Mouse (Mus musculus) frontal cortex, adult (tissue): Measurements from ENCODE around the gene Man1c1.

Experiments
- ATAC-seq: cut with Nextera tagmentation; 2 replicates; pipeline ENCODE4 v1.9.2; 2017; ENCODE audit warnings: mild to moderate bottlenecking, moderate library complexity, mixed read lengths; ENCODE audit not compliant: low TSS enrichment

Man1c1 gene

DNA sequence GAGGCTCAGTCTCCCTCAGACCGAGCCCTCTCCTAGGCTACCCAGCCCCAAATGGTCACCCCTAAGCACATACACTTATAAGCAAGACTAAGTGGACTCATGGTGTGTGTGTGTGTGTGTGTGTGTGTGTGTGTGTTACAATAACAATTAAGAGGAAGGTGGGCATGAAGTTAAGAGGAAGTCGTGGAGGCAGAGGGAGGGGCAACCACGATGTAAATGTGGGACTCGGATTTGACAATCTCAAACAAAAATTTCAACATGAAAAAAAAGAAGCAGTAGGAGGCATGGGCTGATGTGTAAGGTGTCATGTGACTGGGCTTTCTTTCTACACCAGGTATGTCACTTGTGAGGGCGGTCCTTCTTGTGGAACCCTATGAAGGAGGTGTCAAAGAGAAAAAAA is 96.4 kb downstream of the Man1c1 start:
- ATAC-seq = no peak

DNA sequence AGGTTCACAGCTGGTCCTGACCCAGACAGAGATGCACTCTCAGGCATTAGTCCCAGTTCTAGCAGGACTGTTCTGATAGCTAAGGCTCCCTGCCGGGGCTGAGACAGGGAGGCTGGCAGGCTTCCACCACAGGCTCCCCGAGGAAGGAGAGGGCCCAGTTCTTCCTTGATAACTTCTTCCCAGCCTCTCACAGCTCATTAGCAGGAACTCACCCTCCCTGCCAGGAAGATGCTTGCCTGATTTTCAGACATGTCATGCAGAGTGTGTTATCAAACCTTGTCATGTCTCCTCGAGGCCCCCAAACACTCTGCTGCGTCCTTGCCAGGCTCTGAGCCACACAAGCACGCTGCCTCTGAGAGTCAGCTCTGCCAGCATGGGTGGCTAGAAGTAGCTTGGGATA is 98.0 kb downstream of the Man1c1 start:
- peak; percentile 75; the same call in 1 of the 2 replicates for ATAC-seq

DNA sequence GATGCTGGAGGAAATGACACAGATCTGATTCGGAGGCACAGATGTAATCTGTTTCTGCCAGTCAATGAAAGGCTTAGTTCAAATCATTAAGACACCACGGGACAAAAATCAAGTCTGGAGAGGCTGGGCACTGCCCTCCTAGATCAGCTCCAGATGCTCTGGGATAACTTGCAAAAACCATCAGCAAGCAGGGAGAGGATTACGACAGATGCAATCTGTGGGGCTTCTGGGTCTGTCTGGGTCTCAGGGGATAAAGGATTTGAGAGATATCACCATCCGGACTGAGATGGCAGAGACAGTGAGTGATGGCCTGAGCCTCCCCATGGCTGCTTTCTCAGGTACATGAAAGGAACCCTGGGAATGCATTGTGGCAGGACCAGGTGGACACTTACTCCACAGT is 99.6 kb downstream of the Man1c1 start:
- ATAC-seq = no peak

DNA sequence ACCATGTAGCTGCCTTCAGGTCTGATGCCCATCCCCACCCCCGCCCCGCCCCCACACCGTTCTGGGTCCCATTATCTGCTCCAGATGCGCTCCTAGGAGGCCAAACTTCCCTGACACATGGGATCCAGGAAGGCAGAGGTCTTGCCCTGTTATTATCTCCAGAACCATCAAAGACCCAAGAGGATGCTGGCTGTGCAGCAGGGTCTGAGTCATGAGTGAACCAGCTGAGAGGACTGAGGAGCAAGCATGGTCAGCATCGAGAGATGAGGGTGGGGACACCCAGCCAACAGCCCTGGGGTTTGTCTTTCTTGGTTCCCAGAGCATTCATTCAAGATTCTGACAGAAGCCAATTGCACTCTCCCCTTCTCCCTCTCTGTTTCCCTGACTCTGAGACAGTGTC is 100.5 kb downstream of the Man1c1 start:
- no peak for ATAC-seq

DNA sequence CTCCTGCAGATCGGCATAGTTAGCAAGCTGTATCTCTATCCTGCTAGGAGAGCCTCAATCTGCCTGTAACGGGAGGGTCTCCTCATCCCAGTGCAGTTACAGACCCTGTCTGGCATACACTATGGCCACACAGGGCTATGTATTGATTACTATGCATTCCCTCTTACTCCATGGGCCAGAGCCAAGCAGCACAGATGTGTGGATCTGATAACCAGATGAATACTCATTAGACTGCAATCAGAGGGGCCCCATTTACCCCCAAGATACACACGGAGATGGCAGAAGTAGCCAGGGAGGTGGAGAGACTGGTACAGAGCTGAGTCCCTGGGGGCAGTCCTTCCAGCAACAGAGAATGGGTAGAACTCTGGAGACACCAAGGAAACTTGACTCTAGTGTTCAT is 101.5 kb downstream of the Man1c1 start:
- ATAC-seq = no peak

DNA sequence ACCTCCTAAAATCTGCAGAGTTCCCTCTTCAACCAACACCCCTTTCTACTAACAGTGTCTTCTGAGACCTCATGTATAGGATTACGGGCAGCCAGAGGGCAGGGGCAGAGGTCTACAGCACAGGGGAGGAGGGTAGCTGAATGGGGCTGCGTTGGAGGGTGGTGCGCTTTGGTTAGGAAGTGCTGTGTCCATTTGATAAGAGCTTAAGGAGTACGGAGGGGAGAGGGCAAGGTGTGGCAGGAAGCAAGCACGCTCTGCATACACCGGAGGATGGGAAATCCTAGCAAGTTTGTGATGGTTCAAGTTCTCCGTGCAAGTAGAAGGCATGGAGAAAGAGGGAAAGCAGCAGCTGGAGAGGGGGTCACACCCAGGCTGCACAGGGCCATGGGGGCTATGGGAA is 102.1 kb downstream of the Man1c1 start:
- no peak for ATAC-seq

DNA sequence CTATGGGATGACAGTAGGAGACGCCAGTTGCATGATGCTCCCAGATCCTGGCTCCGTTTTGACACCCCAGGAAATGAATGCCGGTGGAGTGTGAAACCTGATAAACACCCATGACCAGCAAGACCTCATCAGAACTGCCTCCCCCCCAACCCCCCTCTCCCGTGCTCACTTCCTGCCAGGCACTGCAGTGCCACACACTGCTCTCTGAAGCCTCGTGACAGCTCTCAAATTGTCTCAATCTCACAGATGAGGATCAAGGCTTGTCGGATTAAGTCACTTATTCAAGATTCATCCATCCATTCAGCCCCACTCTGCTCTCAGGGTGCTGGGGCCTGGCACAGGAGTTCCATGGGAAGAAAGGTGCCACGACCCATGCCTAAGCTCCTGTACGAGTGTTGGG is 102.7 kb downstream of the Man1c1 start:
- no peak for ATAC-seq

DNA sequence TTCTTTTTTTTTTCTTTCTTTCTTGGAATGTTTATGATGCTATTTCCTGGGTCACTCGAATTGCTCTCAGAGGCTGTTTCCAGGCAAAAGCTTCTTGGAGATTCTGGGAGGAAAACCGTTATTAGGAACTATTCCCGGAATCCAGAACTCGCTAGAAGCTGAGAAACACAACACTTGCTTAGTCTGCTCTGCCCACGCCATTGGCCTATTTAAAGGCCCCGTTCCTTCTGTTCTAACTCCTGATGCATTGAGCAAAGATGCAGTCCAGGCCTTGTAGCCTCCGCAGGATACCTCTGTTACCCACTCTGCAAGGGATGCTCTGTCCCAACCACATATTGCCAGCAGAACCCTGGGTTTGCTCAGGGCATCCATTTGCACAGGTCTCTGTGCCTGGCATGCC is 103.3 kb downstream of the Man1c1 start:
- peak; percentile 48; the same call in 1 of the 2 replicates for ATAC-seq

DNA sequence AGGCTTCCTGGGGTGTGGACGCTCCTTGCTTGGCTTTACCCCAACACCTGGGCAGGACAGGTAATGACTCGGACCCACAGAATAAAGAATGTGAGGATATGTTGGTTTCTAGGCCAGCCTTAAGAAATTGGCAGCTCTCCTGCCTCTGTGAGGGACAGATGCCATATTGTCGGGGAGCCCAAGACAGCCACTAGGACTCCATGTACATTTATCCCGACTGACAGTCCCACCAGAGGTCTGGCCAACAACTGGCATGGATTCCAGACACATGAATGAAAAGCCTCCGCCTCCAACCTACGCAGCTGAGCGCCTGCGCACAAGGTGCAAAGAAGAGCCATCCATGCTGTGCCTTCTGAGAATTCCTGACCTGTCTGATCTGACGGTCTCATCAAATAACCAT is 104.0 kb downstream of the Man1c1 start:
- peak; percentile 10; the same call in 1 of the 2 replicates for ATAC-seq

DNA sequence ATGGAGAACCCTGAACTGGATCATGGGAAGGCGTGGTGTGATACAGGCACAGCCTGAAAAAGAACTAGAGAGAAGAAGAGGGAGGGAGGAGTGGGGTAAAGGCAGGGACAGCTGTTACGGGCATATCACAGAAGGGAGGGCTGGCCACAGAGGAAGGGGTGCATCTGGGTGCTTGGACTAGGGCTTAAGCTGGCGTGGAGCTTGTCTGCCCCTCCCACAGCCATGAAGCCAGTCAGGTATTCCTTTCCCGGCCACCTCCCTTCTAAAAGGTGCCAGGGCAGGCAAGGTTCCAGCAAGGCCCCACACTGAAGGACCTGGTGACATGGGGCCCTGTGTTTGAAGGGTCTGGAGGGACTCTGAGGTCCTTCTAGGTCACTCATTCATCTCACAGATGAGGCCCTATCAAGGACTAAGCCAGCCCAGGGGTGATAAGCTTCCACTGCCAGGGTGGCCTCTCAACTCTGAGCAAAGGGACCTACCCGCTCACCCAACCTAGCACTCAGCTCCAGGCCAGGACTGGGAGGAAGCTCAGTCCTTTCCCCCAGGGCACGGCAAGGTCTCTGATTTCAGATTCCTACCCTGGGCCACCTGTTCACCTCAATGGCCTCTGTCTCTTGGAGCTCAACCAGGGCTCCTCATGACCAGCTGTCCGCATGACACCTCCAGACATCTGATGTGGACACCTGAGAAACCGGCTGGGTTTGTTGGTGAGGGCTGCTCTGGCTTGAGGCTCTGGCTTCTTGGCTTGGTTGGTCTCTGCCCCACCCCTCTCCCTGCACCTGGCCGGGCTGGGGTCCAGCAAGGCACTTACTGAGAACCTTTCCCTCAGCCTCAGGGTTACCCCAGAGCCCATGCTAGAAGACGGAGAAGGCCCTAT is 107.0 kb downstream of the Man1c1 start:
- ATAC-seq = peak; percentile 48; the same call in 1 of the 2 replicates

DNA sequence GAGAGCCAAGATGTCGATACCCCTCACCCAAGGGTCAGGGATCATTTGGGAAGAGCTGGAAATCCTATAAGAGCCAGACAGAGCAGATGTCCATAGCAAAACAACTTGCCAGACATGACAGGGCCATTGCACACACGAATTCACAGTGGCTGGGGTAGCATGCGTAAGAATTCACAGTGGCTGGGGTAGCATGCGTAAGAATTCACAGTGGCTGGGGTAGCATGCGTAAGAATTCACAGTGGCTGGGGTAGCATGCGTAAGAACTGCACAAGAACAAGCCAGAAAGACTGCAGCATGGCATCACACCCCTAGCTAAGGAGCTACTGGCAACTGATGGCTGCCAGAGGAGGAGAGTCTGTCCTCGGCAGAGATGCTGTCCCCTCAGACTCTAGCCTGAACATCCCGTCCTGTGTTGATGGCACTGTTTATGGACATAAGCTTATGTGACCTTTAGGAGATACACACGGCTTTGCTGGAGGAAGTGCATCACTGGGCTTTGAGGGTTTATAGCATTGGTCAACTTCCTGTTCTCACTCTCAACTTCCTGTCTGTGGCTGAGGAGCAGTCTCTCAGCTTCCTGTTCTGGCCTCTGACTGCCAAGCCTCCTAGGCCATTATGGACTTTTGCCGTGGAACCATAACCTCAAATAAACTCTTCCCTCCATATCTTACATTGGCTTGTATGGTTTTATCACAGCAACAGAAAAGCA is 109.2 kb downstream of the Man1c1 start:
- ATAC-seq = no peak

DNA sequence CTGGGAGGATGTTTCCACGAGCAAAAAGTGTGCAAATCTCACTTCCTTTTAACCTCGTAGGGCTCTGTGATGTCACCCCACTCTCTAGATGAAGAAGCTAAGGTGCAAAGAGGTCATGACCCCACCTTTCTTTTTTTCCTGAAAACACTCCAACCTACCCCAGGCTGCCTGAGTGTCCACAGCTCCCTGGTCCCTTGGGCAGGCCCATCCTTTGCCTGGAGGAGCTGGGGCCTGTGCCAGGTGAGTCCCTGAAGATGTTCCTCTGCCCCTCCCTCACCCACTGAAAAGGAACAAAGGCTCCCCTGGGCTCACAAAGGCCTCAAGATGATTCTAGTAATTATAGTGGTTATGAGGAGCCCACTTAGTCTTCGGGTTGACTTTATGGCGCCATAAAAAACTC is 111.6 kb downstream of the Man1c1 start:
- ATAC-seq = no peak

DNA sequence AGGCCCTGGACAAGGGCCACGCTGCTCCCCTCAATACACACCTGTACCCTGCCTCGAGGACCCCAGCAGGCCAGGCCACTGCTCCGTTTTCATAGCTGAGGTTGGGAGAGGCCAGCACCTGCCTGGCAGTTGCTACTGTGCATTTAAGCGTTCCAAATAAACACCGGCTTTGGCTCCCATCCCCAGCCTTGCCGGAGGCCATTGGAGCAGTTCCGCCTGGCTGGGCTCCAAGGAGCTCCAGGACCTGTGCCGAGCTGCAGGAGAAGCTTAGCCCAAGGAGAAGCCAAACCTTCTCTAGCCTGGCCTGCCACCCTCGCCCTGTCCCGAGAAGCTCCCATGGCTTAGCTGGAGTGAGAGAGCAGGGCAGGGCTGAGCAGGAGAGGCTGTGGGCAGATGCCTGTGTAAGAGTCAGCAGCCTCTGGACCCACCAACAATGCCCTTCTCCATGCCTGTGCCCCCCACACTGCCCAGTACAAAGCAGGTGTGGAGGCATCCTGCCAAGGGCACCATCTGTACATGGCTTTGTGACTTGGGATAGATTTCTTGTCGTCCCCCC is 112.5 kb downstream of the Man1c1 start:
- no peak for ATAC-seq

DNA sequence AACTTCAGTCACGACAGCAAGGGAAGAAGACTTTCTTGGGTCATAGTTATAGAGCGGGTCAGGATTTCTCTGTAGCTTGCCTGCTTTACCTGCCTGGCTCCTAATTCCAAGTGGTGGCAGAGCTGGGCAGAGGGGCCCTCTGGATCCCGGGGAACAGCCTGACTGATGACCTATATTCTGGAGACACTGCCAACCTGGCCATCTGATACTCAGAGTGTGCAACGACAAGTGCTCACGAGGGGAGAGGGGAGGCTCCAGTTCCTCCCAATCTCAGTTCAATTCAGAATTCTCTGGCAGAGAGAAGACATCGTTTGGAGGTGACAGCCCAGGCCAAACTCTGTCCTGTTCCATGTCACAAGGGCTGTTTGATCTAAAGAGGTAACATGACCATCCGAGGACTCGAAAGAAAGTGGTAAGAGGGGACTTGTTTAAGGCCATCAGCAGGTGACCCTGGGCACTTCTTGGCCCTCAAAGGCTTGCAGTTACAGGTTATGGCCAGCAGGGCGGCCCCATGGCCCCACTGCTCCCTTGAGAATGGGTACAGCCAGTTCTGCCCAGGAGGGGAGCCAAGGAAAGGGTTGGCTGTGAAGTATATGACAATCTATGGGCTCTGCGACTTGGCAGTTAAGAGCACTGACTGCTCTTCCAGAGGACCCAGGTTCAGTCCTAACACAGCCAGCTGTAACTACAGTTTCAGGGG is 113.7 kb downstream of the Man1c1 start:
- no peak for ATAC-seq

DNA sequence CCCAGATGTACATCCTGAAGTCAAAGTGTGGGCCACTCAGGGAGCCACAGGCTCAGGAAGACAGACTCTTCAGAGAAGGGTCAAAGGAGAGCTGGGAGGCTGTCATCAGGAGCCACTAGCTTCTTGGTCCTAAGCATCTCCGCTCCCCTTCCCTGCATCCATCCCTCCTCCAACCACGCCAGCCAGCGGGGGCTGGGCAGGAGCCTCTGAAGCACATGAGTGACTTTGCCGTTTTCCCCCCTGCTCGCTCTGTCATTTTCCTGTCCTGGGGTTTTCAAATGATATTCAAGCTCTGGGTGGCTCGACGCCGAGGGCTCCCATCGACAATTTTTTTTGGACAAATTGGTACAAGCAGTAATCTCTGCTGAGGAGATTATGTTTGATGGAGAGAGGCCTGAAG is 114.3 kb downstream of the Man1c1 start:
- ATAC-seq = no peak

DNA sequence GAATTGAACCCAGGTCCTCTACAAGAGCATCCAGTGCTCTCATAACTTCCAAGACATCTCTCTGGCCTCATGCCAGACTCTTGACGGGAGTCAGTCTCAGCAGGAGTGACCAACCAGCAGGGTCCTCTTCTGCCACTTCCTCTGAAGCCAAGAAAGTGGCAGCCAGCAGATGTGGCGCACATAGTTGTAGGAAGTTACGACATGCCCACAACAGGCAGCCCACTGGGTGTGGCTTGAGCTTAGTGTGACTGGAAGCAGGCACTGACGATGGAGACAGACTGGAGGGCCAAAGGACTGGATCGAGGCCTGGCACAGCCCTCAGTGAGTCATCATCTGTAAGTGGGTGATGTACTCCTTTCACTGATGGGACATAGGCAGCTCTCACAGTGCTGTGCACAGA is 115.1 kb downstream of the Man1c1 start:
- ATAC-seq = no peak

DNA sequence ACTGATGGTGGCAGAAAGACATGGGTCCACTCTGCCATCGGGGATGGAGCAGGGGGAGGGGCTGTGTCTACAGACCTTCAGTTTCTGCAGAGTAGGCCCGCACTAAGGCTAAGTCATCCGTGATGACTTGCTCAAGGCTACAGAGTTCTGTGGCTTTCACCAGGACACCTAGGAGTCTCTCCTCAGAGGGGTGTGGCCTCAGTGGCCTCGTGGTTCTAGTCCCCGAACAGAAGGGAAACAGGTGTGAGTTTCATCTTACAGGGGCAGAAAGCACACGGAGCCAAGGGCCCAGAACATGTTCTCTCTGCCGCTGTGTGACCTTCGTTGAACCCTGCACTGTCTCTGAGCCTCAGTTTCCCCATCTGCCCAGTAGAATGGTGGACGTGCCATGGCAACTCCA is 115.8 kb downstream of the Man1c1 start:
- no peak for ATAC-seq

DNA sequence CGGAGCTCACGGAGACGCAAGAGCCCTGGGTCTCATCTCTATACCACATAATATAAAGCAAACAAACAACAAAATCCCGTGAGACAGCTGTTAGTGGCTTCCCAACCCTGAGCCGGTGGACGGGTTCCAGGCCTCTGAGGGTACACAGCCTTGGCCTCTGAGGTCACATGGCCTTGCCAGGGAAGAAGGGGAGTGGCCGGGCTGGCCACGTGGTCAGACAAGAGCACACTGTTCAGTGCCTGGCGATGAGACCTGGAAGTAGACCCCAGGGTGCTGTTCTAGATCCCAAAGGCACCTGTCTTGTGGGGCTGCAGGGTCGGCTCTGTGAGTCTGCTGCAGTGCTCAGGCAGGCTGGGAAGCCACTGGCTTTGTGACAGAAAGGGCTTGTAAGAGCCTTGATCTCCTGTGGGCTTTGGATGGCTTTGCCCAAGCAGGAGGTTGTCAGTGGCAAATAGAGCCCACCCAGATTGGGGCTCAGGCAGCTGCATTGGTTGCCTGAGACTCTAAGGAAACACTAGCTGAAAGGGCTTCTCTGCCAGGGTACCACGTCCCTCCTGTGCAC is 116.4 kb downstream of the Man1c1 start:
- ATAC-seq = no peak

DNA sequence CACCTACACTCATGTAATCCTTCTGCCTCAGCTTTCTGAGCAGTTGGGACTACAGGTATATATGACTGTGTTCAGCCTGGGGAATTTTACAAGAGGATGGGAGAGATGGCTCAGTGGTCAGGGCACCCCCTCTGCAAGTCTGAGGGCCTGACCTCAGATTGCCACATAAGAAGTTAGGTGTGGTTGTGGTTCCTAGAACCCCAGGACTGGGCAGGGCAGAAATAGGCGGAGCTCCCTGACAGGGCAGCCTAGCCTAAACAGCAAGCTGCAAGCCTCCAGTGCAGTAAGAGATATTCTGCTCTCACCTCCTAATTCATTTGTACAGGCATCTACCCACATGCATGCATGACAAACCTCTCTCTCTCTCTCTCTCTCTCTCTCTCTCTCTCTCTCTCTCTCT is 117.5 kb downstream of the Man1c1 start:
- ATAC-seq = no peak

DNA sequence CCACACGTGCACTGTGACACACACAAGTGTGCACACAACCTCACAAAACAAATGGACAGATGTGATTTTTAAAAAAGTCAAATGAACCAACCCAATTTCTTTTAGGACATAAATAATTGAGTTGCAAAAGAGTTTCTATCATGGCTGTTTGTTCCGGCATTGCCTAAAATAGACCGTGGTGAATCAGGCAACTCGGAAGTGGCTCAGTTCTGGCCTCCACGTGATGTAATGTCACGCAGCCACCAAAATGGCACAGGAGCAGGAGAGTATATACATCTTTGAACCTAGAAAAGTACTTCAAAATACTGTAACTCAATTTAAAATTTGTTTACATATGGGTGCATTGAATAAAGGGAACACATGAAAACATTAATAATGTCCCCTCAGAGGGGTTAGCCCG is 118.0 kb downstream of the Man1c1 start:
- no peak for ATAC-seq

DNA sequence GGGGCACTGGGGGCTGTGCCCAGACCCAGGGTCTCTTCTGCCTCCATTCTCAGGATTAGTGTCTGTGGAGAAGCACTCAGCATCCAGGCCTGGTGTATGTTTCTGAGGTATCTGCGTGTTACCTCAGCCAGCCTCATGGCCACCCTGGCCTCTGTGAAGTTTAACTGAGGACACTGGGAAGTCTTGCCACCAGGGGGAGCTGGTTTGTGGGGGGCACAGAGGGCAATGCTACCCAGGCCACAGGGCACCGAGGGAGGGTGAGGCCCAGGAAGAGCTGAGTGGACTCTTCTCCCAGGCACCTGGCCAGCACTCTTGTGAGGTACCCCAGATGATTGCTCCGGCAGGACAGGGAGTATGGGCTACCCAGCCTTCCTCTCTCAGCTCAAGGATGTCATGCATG is 120.6 kb downstream of the Man1c1 start:
- ATAC-seq = no peak

DNA sequence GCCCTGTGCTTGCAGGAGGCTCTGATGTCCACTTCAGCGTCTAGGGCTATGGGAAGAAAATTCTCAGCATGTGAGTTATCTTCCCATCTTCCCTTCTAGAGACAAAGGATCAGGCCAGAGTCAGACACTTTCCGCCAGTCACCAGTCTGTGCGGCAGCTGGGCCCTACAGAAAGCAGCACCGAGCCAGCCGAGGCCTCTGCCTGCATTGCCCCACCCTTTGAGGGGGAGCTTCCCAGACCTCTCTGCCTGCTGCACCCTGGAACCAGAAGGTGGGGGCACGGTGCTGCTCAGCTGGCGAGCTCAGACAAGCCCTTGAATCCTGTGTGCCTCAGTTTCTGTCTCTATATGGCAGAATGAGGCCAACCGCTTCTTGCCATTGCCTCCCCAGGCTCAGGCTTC is 122.7 kb downstream of the Man1c1 start:
- ATAC-seq = no peak
